ENCODE assay signal across 8 mouse cellular contexts in the genomic region with DNA sequence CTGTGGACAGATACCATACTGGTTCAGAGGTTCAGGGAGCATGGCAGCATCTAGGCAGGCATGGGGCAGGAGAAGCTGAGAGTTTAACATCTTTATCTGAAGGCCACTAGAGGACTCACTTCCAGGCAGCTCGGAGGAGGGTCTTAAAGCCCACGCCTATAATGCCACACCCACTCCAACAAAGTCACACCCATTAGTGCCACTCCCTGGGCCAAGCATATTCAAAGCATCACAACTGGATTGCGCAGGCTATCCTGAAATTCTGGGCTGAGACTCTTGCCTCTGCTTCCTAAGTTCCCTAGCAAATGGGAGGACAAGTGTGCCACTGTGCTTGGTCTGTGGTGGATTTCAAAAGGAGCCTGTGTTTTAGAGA. TPM values are rescaled to one million over a fixed set of nuclear protein-coding genes. Genes with fewer than 3 reads are reported as not detected.
DNase-seq lines count a peak whose midpoint lies in the region; ATAC-seq and TF ChIP-seq lines count a peak whose summit lies in the region.

No protein-coding gene starts in this region.

- H3K4me2 ChIP-seq in kidney, embryonic 15.5 days, result peak overlapping the region; percentile 57
- H3K4me2 ChIP-seq in heart, embryonic 16.5 days (ENCODE audit: low read depth, low read length), result peak overlapping the region; percentile 77
- peak overlapping the region; percentile 40 for H3K4me2 ChIP-seq in liver, embryonic 15.5 days

- H3K27me3 ChIP-seq in kidney, embryonic 15.5 days, result no peaks in the 10 kb centered on the region
- H3K27me3 ChIP-seq in heart, embryonic 16.5 days (ENCODE audit: control insufficient read depth, insufficient read depth, low read length), result no peaks in the 10 kb centered on the region
- H3K27me3 ChIP-seq in liver, embryonic 15.5 days, result peaks cover 6% of the 10 kb centered on the region; the same call in 1 of the 2 replicates
- H3K27me3 ChIP-seq in thymus, adult 2 months (ENCODE audit: control insufficient read depth, insufficient read depth, low read length), result no peaks in the 10 kb centered on the region

- no peaks in the 10 kb centered on the region for H3K9me3 ChIP-seq in kidney, embryonic 15.5 days (replicated peaks)
- H3K9me3 ChIP-seq in heart, embryonic 16.5 days (replicated peaks; ENCODE audit: control insufficient read depth, low read length), result no peaks in the 10 kb centered on the region
- no peaks in the 10 kb centered on the region for H3K9me3 ChIP-seq in liver, embryonic 15.5 days (replicated peaks)

- peak; percentile 65 for ATAC-seq in kidney, embryonic 15.5 days (replicated peaks; ENCODE audit: low FRiP score)
- peak; percentile 50 for ATAC-seq in heart, embryonic 16.5 days (replicated peaks; ENCODE audit: extremely low read depth, insufficient read depth, low FRiP score)
- peak; percentile 59 for ATAC-seq in liver, embryonic 15.5 days (ENCODE audit: insufficient read depth)

- TF ChIP-seq CTCF in thymus, adult 2 months (IDR thresholded peaks at IDR 0.05; ENCODE audit: borderline replicate concordance, control insufficient read depth, extremely low read depth, insufficient read depth, low read length, poor library complexity), result no peak

- WGBS in kidney, embryonic 15.5 days, result 0% methylated on average over 3 of the region's 3 CpGs
- WGBS in heart, embryonic 16.5 days, result 4% methylated on average over 3 of the region's 3 CpGs
- WGBS in liver, embryonic 15.5 days (ENCODE audit: insufficient replicate concordance), result 5% methylated on average over 3 of the region's 3 CpGs
- WGBS in thymus, adult 2 months, result 55% methylated on average over 3 of the region's 3 CpGs

- no peak for DNase-seq in kidney, adult 8-10 months
- peak; percentile 80 for DNase-seq in embryo, embryonic 10.5 days (ENCODE audit: low spot score)
- peak; percentile 74 for DNase-seq in retina, embryonic 14.5 days (ENCODE audit: low spot score)
- DNase-seq in thymus, adult 2 months, result no peak
- DNase-seq in thymus, postnatal 14 days, result no peak

- H3K4me3 ChIP-seq in kidney, embryonic 15.5 days (replicated peaks), result peak overlapping the region; percentile 34
- peak overlapping the region; percentile 51 for H3K4me3 ChIP-seq in heart, embryonic 16.5 days (ENCODE audit: low read length)
- H3K4me3 ChIP-seq in liver, embryonic 15.5 days (replicated peaks), result no peak overlapping the region
- H3K4me3 ChIP-seq in thymus, adult 2 months (ENCODE audit: control insufficient read depth, insufficient read depth, low read length), result no peak overlapping the region

- no peaks in the 10 kb centered on the region for H3K36me3 ChIP-seq in kidney, embryonic 15.5 days
- no peaks in the 10 kb centered on the region for H3K36me3 ChIP-seq in heart, embryonic 16.5 days (ENCODE audit: control insufficient read depth, insufficient read depth)
- H3K36me3 ChIP-seq in liver, embryonic 15.5 days (replicated peaks), result no peaks in the 10 kb centered on the region
- H3K36me3 ChIP-seq in thymus, adult 2 months (ENCODE audit: control insufficient read depth, insufficient read depth, low read length), result no peaks in the 10 kb centered on the region

- 0 out of 2 replicates have a peak overlapping the region, but pooled peaks have one; percentile 8 for H3K9ac ChIP-seq in kidney, embryonic 15.5 days
- H3K9ac ChIP-seq in heart, embryonic 16.5 days (ENCODE audit: low read length), result peak overlapping the region; percentile 77
- H3K9ac ChIP-seq in liver, embryonic 15.5 days, result no peak overlapping the region

- peaks cover 38% of the 10 kb centered on the region for H3K4me1 ChIP-seq in kidney, embryonic 15.5 days
- H3K4me1 ChIP-seq in heart, embryonic 16.5 days (ENCODE audit: control insufficient read depth, insufficient read depth, low read length), result peaks cover 39% of the 10 kb centered on the region
- H3K4me1 ChIP-seq in liver, embryonic 15.5 days (replicated peaks), result peaks cover 44% of the 10 kb centered on the region
- H3K4me1 ChIP-seq in thymus, adult 2 months (replicated peaks; ENCODE audit: control insufficient read depth, insufficient read depth, low read length), result peaks cover 48% of the 10 kb centered on the region

- H3K27ac ChIP-seq in kidney, embryonic 15.5 days, result peak overlapping the region; percentile 88
- peak overlapping the region; percentile 96 for H3K27ac ChIP-seq in heart, embryonic 16.5 days (ENCODE audit: low read length)
- H3K27ac ChIP-seq in liver, embryonic 15.5 days (replicated peaks), result peak overlapping the region; percentile 62; the same call in 1 of the 2 replicates
- no peak overlapping the region; the same call in 1 of the 2 replicates for H3K27ac ChIP-seq in thymus, adult 2 months (ENCODE audit: control insufficient read depth, insufficient read depth, low read length)

- no peak for TF ChIP-seq POLR2A in thymus, adult 2 months (IDR thresholded peaks at IDR 0.05; ENCODE audit: control insufficient read depth, extremely low read depth, insufficient read depth, low read length, poor library complexity)

RNA-seq across cellular contexts. Expression of a gene that starts 7.2 kb away (rescaled TPM):
- 65.6 and 71.7 TPM in 2 replicates for polyA plus RNA-seq in kidney, embryonic 15.5 days (2015; fragmentation: Nextera tagmentation; extraction: Ambion mirVana)
- 67.7 and 68.0 TPM in 2 replicates for polyA plus RNA-seq in heart, embryonic 16.5 days (2015; fragmentation: Nextera tagmentation; extraction: Ambion mirVana)
- 14.0 and 14.2 TPM in 2 replicates for polyA plus RNA-seq in liver, embryonic 15.5 days (2015; fragmentation: Nextera tagmentation; extraction: Ambion mirVana)
- polyA plus RNA-seq in thymus, adult 2 months (2012; rRNA removed), result 56.6 and 80.8 TPM in 2 replicates

RNA-seq across cellular contexts. Expression of a gene that starts 26.5 kb away (rescaled TPM):
- 0.08 and 0.17 TPM in 2 replicates for polyA plus RNA-seq in kidney, embryonic 15.5 days (2015; fragmentation: Nextera tagmentation; extraction: Ambion mirVana)
- polyA plus RNA-seq in heart, embryonic 16.5 days (2015; fragmentation: Nextera tagmentation; extraction: Ambion mirVana), result 0.14 TPM in 1 of 2 replicates, not detected in the other
- polyA plus RNA-seq in liver, embryonic 15.5 days (2015; fragmentation: Nextera tagmentation; extraction: Ambion mirVana), result 0.14 TPM in 1 of 2 replicates, not detected in the other
- polyA plus RNA-seq in thymus, adult 2 months (2012; rRNA removed), result 0.07 and 0.20 TPM in 2 replicates

RNA-seq across cellular contexts. Expression of a gene that starts 33.0 kb away (rescaled TPM):
- 25.5 and 28.1 TPM in 2 replicates for polyA plus RNA-seq in kidney, embryonic 15.5 days (2015; fragmentation: Nextera tagmentation; extraction: Ambion mirVana)
- polyA plus RNA-seq in heart, embryonic 16.5 days (2015; fragmentation: Nextera tagmentation; extraction: Ambion mirVana), result 1.3 and 1.5 TPM in 2 replicates
- polyA plus RNA-seq in liver, embryonic 15.5 days (2015; fragmentation: Nextera tagmentation; extraction: Ambion mirVana), result 1.5 and 2.0 TPM in 2 replicates
- polyA plus RNA-seq in thymus, adult 2 months (2012; rRNA removed), result 5.7 and 6.5 TPM in 2 replicates

Comparison
In these comparisons a context has a peak if more than half of its experiments do, and no peak if none do; other contexts are left out.
1. H3K4me3 ChIP-seq: peak in kidney, embryonic 15.5 days (single experiment) and heart, embryonic 16.5 days (single experiment); none in liver, embryonic 15.5 days (single experiment) and thymus, adult 2 months (single experiment).
2. DNase-seq: peak in embryo, embryonic 10.5 days (single experiment) and retina, embryonic 14.5 days (single experiment); none in kidney, adult 8-10 months (0 of 2), thymus, adult 2 months (single experiment) and thymus, postnatal 14 days (single experiment).
3. Peak in every context shown above with its lines, with median percentiles within 50 percentile points of each other: ATAC-seq and H3K4me2 ChIP-seq.